Mouse (Mus musculus): ENCODE data around the gene Npas3.

Npas3 gene

GRCm38 (mm10) chr12:53421701-53422100 lies 173.2 kb downstream of the Npas3 start:
- DNase-seq: no peak

- no peak for DNase-seq
Observed at GRCm38 (mm10) chr12:53423631-53424030, 175.2 kb downstream of the Npas3 start.

GRCm38 (mm10) chr12:53426006-53426405 lies 177.5 kb downstream of the Npas3 start:
- DNase-seq: no peak

GRCm38 (mm10) chr12:53427153-53427552 lies 178.7 kb downstream of the Npas3 start:
- peak; percentile 40 for DNase-seq

- DNase-seq: no peak
Observed at GRCm38 (mm10) chr12:53442029-53442428, 193.6 kb downstream of the Npas3 start.

- peak; percentile 82 for DNase-seq
Observed at GRCm38 (mm10) chr12:53447469-53447868, 199.0 kb downstream of the Npas3 start.

GRCm38 (mm10) chr12:53448040-53448439 lies 199.6 kb downstream of the Npas3 start:
- DNase-seq: peak; percentile 16

GRCm38 (mm10) chr12:53467549-53467948 lies 219.1 kb downstream of the Npas3 start:
- no peak for DNase-seq

- DNase-seq: no peak
Observed at GRCm38 (mm10) chr12:53474486-53474885, 226.0 kb downstream of the Npas3 start.

- no peak for DNase-seq
Observed at GRCm38 (mm10) chr12:53484924-53485323, 236.4 kb downstream of the Npas3 start.

GRCm38 (mm10) chr12:53496386-53496785 lies 247.9 kb downstream of the Npas3 start:
- DNase-seq: no peak

GRCm38 (mm10) chr12:53514885-53515284 lies 266.4 kb downstream of the Npas3 start:
- DNase-seq: no peak

- DNase-seq: no peak
Observed at GRCm38 (mm10) chr12:53519556-53519955, 271.1 kb downstream of the Npas3 start.

GRCm38 (mm10) chr12:53522631-53523030 lies 274.2 kb downstream of the Npas3 start:
- no peak for DNase-seq

GRCm38 (mm10) chr12:53527046-53527445 lies 278.6 kb downstream of the Npas3 start:
- DNase-seq: peak; percentile 56

GRCm38 (mm10) chr12:53529345-53529744 lies 280.9 kb downstream of the Npas3 start:
- DNase-seq: no peak

- DNase-seq: no peak
Observed at GRCm38 (mm10) chr12:53536816-53537215, 288.3 kb downstream of the Npas3 start.

GRCm38 (mm10) chr12:53556359-53556758 lies 307.9 kb downstream of the Npas3 start:
- no peak for DNase-seq

- no peak for DNase-seq
Observed at GRCm38 (mm10) chr12:53558259-53558658, 309.8 kb downstream of the Npas3 start.

GRCm38 (mm10) chr12:53566712-53567387 lies 318.4 kb downstream of the Npas3 start:
- DNase-seq: peak; percentile 41

- DNase-seq: no peak
Observed at GRCm38 (mm10) chr12:53581181-53581580, 332.7 kb downstream of the Npas3 start.

- no peak for DNase-seq
Observed at GRCm38 (mm10) chr12:53587249-53587648, 338.8 kb downstream of the Npas3 start.

- peak; percentile 93 for DNase-seq
Observed at GRCm38 (mm10) chr12:53587691-53588504, 339.4 kb downstream of the Npas3 start.

- no peak for DNase-seq
Observed at GRCm38 (mm10) chr12:53589446-53589961, 341.0 kb downstream of the Npas3 start.

Data from retina, postnatal 1 day (tissue).